Mouse (Mus musculus): Measurements from ENCODE around the gene Triobp. TPM values are rescaled to one million over a fixed set of nuclear protein-coding genes. Genes with fewer than 3 reads are reported as not detected.

Triobp gene
- polyA plus RNA-seq, 1 experiment, result 40.9 TPM

- 68% methylated on average over 13 of the region's 13 CpGs for WGBS
- no peak overlapping the region for H3K27ac ChIP-seq (ENCODE audit: insufficient read depth, low read length)
- peaks cover 33% of the 10 kb centered on the region for H3K36me3 ChIP-seq (ENCODE audit: control insufficient read depth, insufficient read depth, low read length)
- no peaks in the 10 kb centered on the region for H3K4me1 ChIP-seq (ENCODE audit: control insufficient read depth, insufficient read depth, insufficient read length)
- H3K4me3 ChIP-seq (ENCODE audit: extremely low read depth, insufficient read depth, insufficient read length), result no peak overlapping the region
- TF ChIP-seq CTCF (IDR thresholded peaks at IDR 0.05; ENCODE audit: extremely low read depth, insufficient read depth, insufficient read length, insufficient replicate concordance) (no peak), POLR2A (IDR thresholded peaks at IDR 0.05; ENCODE audit: low read depth, low read length) (no peak)
- H3K27me3 ChIP-seq (ENCODE audit: control insufficient read depth, insufficient read depth, low read length), result no peaks in the 10 kb centered on the region
- DNase-seq (ENCODE audit: low read depth in 1 of 2, low spot score in 2 of 2), result no peak
Measured at GRCm38 (mm10) chr15:79051461-79052360, 104.2 kb downstream of the Triobp start.

DNA sequence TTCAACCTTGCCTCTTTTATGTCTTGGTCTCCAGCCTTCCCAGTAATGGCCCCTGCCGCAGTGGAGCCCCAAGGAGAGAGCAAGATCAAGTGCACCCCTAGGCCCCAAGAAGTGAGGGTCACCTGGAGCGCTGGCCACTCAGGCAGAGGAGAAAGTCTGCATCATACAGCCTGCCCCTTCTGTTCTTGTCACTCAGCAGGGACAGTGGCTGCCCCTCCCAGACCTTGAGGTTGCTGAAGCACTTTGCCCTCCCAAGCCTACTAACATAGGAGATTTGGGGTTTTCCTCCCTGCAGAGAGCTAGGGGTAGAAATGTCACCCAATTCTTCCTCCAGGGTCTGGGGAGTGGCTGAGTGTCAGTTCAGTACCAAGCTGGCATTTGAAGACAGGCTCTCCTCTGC lies 104.8 kb downstream of the Triobp start:
- Histone ChIP-seq H3K4me1 (ENCODE audit: control insufficient read depth, insufficient read depth, insufficient read length) (no peaks in the 10 kb centered on the region), H3K36me3 (ENCODE audit: control insufficient read depth, insufficient read depth, low read length) (peaks cover 35% of the 10 kb centered on the region), H3K4me3 (ENCODE audit: extremely low read depth, insufficient read depth, insufficient read length) (no peak overlapping the region), H3K27me3 (ENCODE audit: control insufficient read depth, insufficient read depth, low read length) (no peaks in the 10 kb centered on the region), H3K27ac (ENCODE audit: insufficient read depth, low read length) (no peak overlapping the region)
- WGBS, result 98% methylated on average over 2 of the region's 2 CpGs
- DNase-seq (ENCODE audit: low read depth in 1 of 2, low spot score in 2 of 2), result no peak
- TF ChIP-seq POLR2A (IDR thresholded peaks at IDR 0.05; ENCODE audit: low read depth, low read length) (no peak), CTCF (IDR thresholded peaks at IDR 0.05; ENCODE audit: extremely low read depth, insufficient read depth, insufficient read length, insufficient replicate concordance) (no peak)

Other genes with a start within 250 kb of the Triobp start
- gene Elfn2, start 229.0 kb upstream of the Triobp start, polyA plus RNA-seq (2012; rRNA removed), result 0.20 and 0.29 TPM in 2 replicates
- 66.0 and 78.6 TPM in 2 replicates for gene Mfng, start 174.2 kb upstream of the Triobp start, polyA plus RNA-seq (2012; rRNA removed)
- 6.4 and 7.4 TPM in 2 replicates for gene Card10, start 144.7 kb upstream of the Triobp start, polyA plus RNA-seq (2012; rRNA removed)
- 29.6 and 31.3 TPM in 2 replicates for gene Cdc42ep1, start 105.1 kb upstream of the Triobp start, polyA plus RNA-seq (2012; rRNA removed)
- gene Lgals2, start 92.2 kb upstream of the Triobp start, polyA plus RNA-seq (2012; rRNA removed), result 0.32 and 0.73 TPM in 2 replicates
- 70.2 and 89.3 TPM in 2 replicates for gene Gga1, start 70.5 kb upstream of the Triobp start, polyA plus RNA-seq (2012; rRNA removed)
- gene Gm49510, start 48.1 kb upstream of the Triobp start, polyA plus RNA-seq (2012; rRNA removed), result 0.12 and 0.13 TPM in 2 replicates
- gene Sh3bp1, start 48.0 kb upstream of the Triobp start, polyA plus RNA-seq (2012; rRNA removed), result 182 and 272 TPM in 2 replicates
- gene Pdxp, start 33.8 kb upstream of the Triobp start, polyA plus RNA-seq (2012; rRNA removed), result 13.1 and 23.5 TPM in 2 replicates
- 75.4 and 93.0 TPM in 2 replicates for gene Lgals1, start 21.0 kb upstream of the Triobp start, polyA plus RNA-seq (2012; rRNA removed)
- gene Nol12, start 12.8 kb upstream of the Triobp start, polyA plus RNA-seq (2012; rRNA removed), result 14.2 TPM in 2 replicates
- 14.3 and 25.4 TPM in 2 replicates for gene H1f0, start 80.7 kb downstream of the Triobp start, polyA plus RNA-seq (2012; rRNA removed)
- gene Galr3, start 94.2 kb downstream of the Triobp start, polyA plus RNA-seq (2012; rRNA removed), result 0.39 and 1.0 TPM in 2 replicates
- gene Ankrd54, start 115.2 kb downstream of the Triobp start, polyA plus RNA-seq (2012; rRNA removed), result 57.3 and 78.9 TPM in 2 replicates
- gene Eif3l, start 127.5 kb downstream of the Triobp start, polyA plus RNA-seq (2012; rRNA removed), result 85.7 and 97.2 TPM in 2 replicates
- gene Micall1, start 161.2 kb downstream of the Triobp start, polyA plus RNA-seq (2012; rRNA removed), result 20.0 and 24.9 TPM in 2 replicates
- 20.3 and 25.4 TPM in 2 replicates for gene Polr2f, start 193.3 kb downstream of the Triobp start, polyA plus RNA-seq (2012; rRNA removed)
- 0.53 and 0.83 TPM in 2 replicates for gene 1700088E04Rik, start 193.5 kb downstream of the Triobp start, polyA plus RNA-seq (2012; rRNA removed)
- gene Sox10, start 217.5 kb downstream of the Triobp start, polyA plus RNA-seq (2012; rRNA removed), result 0.75 and 2.0 TPM in 2 replicates

All from spleen, adult 2 months (tissue).